Mouse (Mus musculus) cerebellum, adult 11-12 months (tissue): Measurements from ENCODE around the gene Tcf15.
A peak's percentile ranks its signal among the peaks of the same experiment; 100 is the strongest.

ENCODE experiments used
- DNase-seq: peaks from one replicate; pipeline ENCODE4 v3.0.0; 2022

Tcf15 gene

GRCm38 (mm10) chr2:152177162-152177805, 33.9 kb downstream of the Tcf15 start:
- DNase-seq, result no peak

- no peak for DNase-seq
Measured at GRCm38 (mm10) chr2:152177806-152178170, 34.4 kb downstream of the Tcf15 start.

- no peak for DNase-seq
Measured at GRCm38 (mm10) chr2:152178345-152178744, 35.0 kb downstream of the Tcf15 start.

GRCm38 (mm10) chr2:152179301-152179700, 35.9 kb downstream of the Tcf15 start:
- no peak for DNase-seq

GRCm38 (mm10) chr2:152180323-152180722, 37.0 kb downstream of the Tcf15 start:
- DNase-seq, result no peak

GRCm38 (mm10) chr2:152187132-152187531, 43.8 kb downstream of the Tcf15 start:
- no peak for DNase-seq

GRCm38 (mm10) chr2:152189213-152189612, 45.9 kb downstream of the Tcf15 start:
- no peak for DNase-seq

GRCm38 (mm10) chr2:152189640-152190039, 46.3 kb downstream of the Tcf15 start:
- no peak for DNase-seq

GRCm38 (mm10) chr2:152190161-152190560, 46.8 kb downstream of the Tcf15 start:
- DNase-seq, result no peak

- DNase-seq, result no peak
Measured at GRCm38 (mm10) chr2:152192591-152193345, 49.4 kb downstream of the Tcf15 start.

- DNase-seq, result no peak
Measured at GRCm38 (mm10) chr2:152193346-152193710, 50.0 kb downstream of the Tcf15 start.

GRCm38 (mm10) chr2:152194586-152194985, 51.2 kb downstream of the Tcf15 start:
- DNase-seq, result no peak

- no peak for DNase-seq
Measured at GRCm38 (mm10) chr2:152196896-152197295, 53.5 kb downstream of the Tcf15 start.

- peak; percentile 61 for DNase-seq
Measured at GRCm38 (mm10) chr2:152197301-152197712, 53.9 kb downstream of the Tcf15 start.
